21 mouse cellular contexts compared by ENCODE assay signal in the genomic region with DNA sequence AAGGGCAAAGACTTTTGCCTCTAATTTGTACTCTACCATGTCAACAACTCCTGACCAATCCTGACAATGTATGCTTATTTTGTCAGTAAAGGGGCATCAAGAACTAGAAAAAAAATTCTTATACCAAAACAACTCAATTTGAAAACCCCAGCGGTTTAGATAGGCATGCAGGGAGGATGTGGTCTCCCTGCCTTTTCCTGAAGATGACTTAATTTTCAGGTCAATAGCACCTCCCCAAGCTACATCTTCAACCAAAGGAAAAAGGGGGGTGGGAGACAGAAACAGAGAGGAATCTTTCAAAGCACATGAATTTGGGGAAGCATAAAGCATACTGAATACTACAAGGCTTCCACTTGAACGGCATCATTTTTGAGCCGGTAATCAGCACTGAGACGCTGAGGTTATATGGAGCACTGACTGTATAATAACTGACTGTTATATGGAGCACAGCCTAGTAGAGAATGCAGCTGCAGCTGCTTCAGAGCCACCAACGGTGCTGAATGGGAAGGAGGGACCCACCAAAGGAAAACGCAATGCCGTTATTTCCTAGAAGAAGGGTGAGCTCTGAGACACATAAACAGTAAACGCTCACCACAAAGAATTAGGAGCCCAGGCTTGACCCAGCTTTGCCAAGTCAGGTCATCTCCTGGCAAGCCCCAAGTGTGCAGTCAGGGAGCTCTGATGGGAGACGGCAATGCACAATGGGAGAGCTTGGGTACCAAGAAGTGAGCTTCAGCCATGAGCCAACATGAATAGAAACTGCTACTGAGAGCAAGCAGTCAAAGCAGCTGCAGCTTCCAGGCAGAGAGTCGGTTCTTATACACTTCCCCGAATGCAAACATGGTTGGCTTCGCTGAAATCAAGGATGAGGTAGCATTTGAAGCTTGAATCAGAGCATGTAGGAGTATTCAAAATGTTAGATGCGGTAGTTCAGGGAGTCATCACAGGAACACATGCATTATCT. TPM values are rescaled to one million over a fixed set of nuclear protein-coding genes. Genes with fewer than 3 reads are reported as not detected.
DNase-seq lines count a peak whose midpoint lies in the region; ATAC-seq and TF ChIP-seq lines count a peak whose summit lies in the region.
"Had no signal": no experiment of that assay in that cellular context is flagged by ENCODE, and none has a peak within 500 bp of the region (broad histone marks: within the 10 kb centered on the region; RNA-seq: fewer than 3 reads in every experiment).

No protein-coding gene starts in this region.

- no peak overlapping the region for H3K27ac ChIP-seq in hindbrain, postnatal 0 days
- H3K27ac ChIP-seq in hindbrain, embryonic 16.5 days (ENCODE audit: low read depth, low read length): no peak overlapping the region
- H3K27ac ChIP-seq in gastrocnemius, adult 2 months: no peak overlapping the region
- H3K27ac ChIP-seq: embryonic facial prominence, embryonic 13.5 days; heart, embryonic 13.5 days had no signal

- intact Hi-C loops in gastrocnemius, adult 2 months (cut with DNase I): no loop called here

- no peak overlapping the region for H3K9ac ChIP-seq in hindbrain, postnatal 0 days (replicated peaks; ENCODE audit: low read length)
- H3K9ac ChIP-seq in hindbrain, embryonic 16.5 days (ENCODE audit: low read depth, low read length): no peak overlapping the region
- H3K9ac ChIP-seq: embryonic facial prominence, embryonic 13.5 days; heart, embryonic 13.5 days had no signal

- H3K4me1 ChIP-seq in hindbrain, postnatal 0 days (ENCODE audit: insufficient read depth, low read length): no peaks in the 10 kb centered on the region
- H3K4me1 ChIP-seq in hindbrain, embryonic 16.5 days (ENCODE audit: control insufficient read depth, insufficient read depth, low read depth, low read length): no peaks in the 10 kb centered on the region

- peak; percentile 1 for DNase-seq in hindbrain, postnatal 0 days (ENCODE audit: low spot score)
- peak; percentile 33 for DNase-seq in T-cell, adult 2 months (ENCODE audit: low spot score)
- DNase-seq in thymus, postnatal 14 days: peak; percentile 11
- no peak for DNase-seq in gastrocnemius, adult 2 months
- DNase-seq in ovary, postnatal 36 days (ENCODE audit: low spot score): no peak
- no peak for DNase-seq in embryo, embryonic 10.5 days (ENCODE audit: low spot score)
- DNase-seq: adrenal gland, postnatal 10 days; cerebellum, adult 8-10 months; heart, adult 11 months; heart, postnatal 36 days; kidney, adult 8-10 months; kidney, postnatal 4 days; liver; lung, adult 18-20 months; lung, postnatal 36 days had no signal

- 76% methylated on average over 13 of the region's 13 CpGs for WGBS in hindbrain, postnatal 0 days
- WGBS in hindbrain, embryonic 16.5 days: 82% methylated on average over 13 of the region's 13 CpGs

- no peak for ATAC-seq in hindbrain, postnatal 0 days
- no peak for ATAC-seq in hindbrain, embryonic 16.5 days
- peak; percentile 82 for ATAC-seq in inflammation-experienced regulatory T-cells, adult 6 months
- ATAC-seq: midbrain, embryonic 16.5 days had no signal

- no peak for TF ChIP-seq CTCF in hindbrain, postnatal 0 days (IDR thresholded peaks at IDR 0.05; ENCODE audit: low read depth)
- TF ChIP-seq CTCF in gastrocnemius, adult 2 months (IDR thresholded peaks at IDR 0.05): no peak

- no peak overlapping the region for H3K4me2 ChIP-seq in hindbrain, postnatal 0 days (ENCODE audit: low read depth, low read length)
- no peak overlapping the region for H3K4me2 ChIP-seq in hindbrain, embryonic 16.5 days (ENCODE audit: low read length)
- H3K4me2 ChIP-seq: embryonic facial prominence, embryonic 13.5 days; heart, embryonic 13.5 days had no signal

- H3K9me3 ChIP-seq in hindbrain, postnatal 0 days (ENCODE audit: low read length): no peaks in the 10 kb centered on the region
- no peaks in the 10 kb centered on the region for H3K9me3 ChIP-seq in hindbrain, embryonic 16.5 days (ENCODE audit: control insufficient read depth, low read length)
- H3K9me3 ChIP-seq: embryonic facial prominence, embryonic 13.5 days; G1E; heart, embryonic 13.5 days had no signal

- no peaks in the 10 kb centered on the region for H3K36me3 ChIP-seq in hindbrain, postnatal 0 days (ENCODE audit: insufficient read depth, low read length)
- H3K36me3 ChIP-seq in hindbrain, embryonic 16.5 days (ENCODE audit: control insufficient read depth, insufficient read depth, low read length): no peaks in the 10 kb centered on the region
- H3K36me3 ChIP-seq: embryonic facial prominence, embryonic 13.5 days; G1E; heart, embryonic 13.5 days had no signal

- no peak overlapping the region for H3K4me3 ChIP-seq in hindbrain, postnatal 0 days (ENCODE audit: low read length)
- H3K4me3 ChIP-seq in hindbrain, embryonic 16.5 days (ENCODE audit: low read length): no peak overlapping the region
- no peak overlapping the region for H3K4me3 ChIP-seq in gastrocnemius, adult 2 months
- H3K4me3 ChIP-seq: embryonic facial prominence, embryonic 13.5 days; heart, embryonic 13.5 days had no signal

- no peaks in the 10 kb centered on the region for H3K27me3 ChIP-seq in hindbrain, postnatal 0 days (ENCODE audit: insufficient read depth, low read length)
- H3K27me3 ChIP-seq in hindbrain, embryonic 16.5 days (replicated peaks; ENCODE audit: control insufficient read depth, insufficient read depth, low read length): no peaks in the 10 kb centered on the region
- H3K27me3 ChIP-seq: embryonic facial prominence, embryonic 13.5 days; heart, embryonic 13.5 days had no signal

RNA-seq across cellular contexts. Expression of gene Ppp1r12a, which starts 43.5 kb away (rescaled TPM):
- 52.3 and 52.7 TPM in 2 replicates for total RNA-seq in hindbrain, postnatal 0 days (2014; rRNA removed)
- polyA plus RNA-seq in hindbrain, postnatal 0 days (2015; fragmentation: Nextera tagmentation; extraction: Ambion mirVana): 52.0 and 61.8 TPM in 2 replicates
- polyA plus RNA-seq in hindbrain, embryonic 16.5 days (2015; fragmentation: Nextera tagmentation; extraction: Ambion mirVana): 62.5 and 70.6 TPM in 2 replicates
- 100 to 1,000 TPM; 251 to 307 (median 255) TPM for polyA plus RNA-seq in inflammation-experienced regulatory T-cells, adult 6 months (2017; shearing (Covaris generic))
- total RNA-seq in gastrocnemius, adult 2 months (2021): 10 to 100 TPM; 23.2 to 29.1 TPM

Comparison
In these comparisons a context has a peak if more than half of its experiments do, and no peak if none do; other contexts are left out.
1. DNase-seq: peak in hindbrain, postnatal 0 days (single experiment), T-cell, adult 2 months (single experiment) and thymus, postnatal 14 days (single experiment); none in gastrocnemius, adult 2 months (single experiment), ovary, postnatal 36 days (single experiment) and embryo, embryonic 10.5 days (single experiment).